Mouse (Mus musculus) olfactory bulb, adult 2 months (tissue): ENCODE data around the gene Gm11634.
A peak's percentile ranks its signal among the peaks of the same experiment; 100 is the strongest.
"Not testable (repeated sequence)": the region's sequence is repeated elsewhere in the genome, so short reads cannot be mapped to it uniquely, and the experiment has no call there.

Source experiments
- CTCF ChIP-seq: fragments of 200-500 bp; IDR thresholded peaks from 2 replicates; pipeline ENCODE4 v1.5.1; 2012; ENCODE audit warnings: low read depth, mild to moderate bottlenecking, low read length, moderate library complexity; ENCODE audit not compliant: insufficient read depth
- POLR2A ChIP-seq: fragments of 200-500 bp; IDR thresholded peaks from 2 replicates; pipeline ENCODE4 v1.6.1; 2012; ENCODE audit warnings: mild to moderate bottlenecking, low read depth, low read length, moderate library complexity; ENCODE audit not compliant: insufficient read depth

- TF ChIP-seq CTCF = not testable (repeated sequence)
- TF ChIP-seq POLR2A = peak; percentile 51
These were observed 46.6 kb upstream of the Gm11634 start for GRCm38 (mm10) chr11:101645411-101646282.
